Mouse (Mus musculus) MEL (cell line): Measurements from ENCODE around the gene Gba2. TPM values are rescaled to one million over a fixed set of nuclear protein-coding genes. Genes with fewer than 3 reads are reported as not detected.

Experiments
- DNase-seq: peaks from one replicate; pipeline ENCODE4 v3.0.0; 2011; ENCODE audit warnings: low read depth, low spot score
- H3K27ac ChIP-seq: 2 replicates; pipeline ENCODE4 v1.5.1; 2012; ENCODE audit warnings: low read depth, mild to moderate bottlenecking, control low read depth, low read length, moderate library complexity; ENCODE audit not compliant: control insufficient read depth
- H3K27me3 ChIP-seq, 2 experiments: fragments of 150-350 bp in 1 of 2; sonication (generic) in 1 of 2; 2 replicates each; pipeline ENCODE4 v1.6.1; 2012; ENCODE audit warnings: low read length in 2 of 2, mild to moderate bottlenecking in 2 of 2, improper control_type of control experiment in 1 of 2, moderate library complexity in 1 of 2; ENCODE audit not compliant: insufficient read depth in 2 of 2, control insufficient read depth in 1 of 2
- H3K36me3 ChIP-seq, 2 experiments: 2 replicates each; pipeline ENCODE4 v1.6.1; 2012 to 2014; ENCODE audit warnings: low read length in 2 of 2, improper control_type of control experiment in 1 of 2, inconsistent platforms in 1 of 2, mild to moderate bottlenecking in 1 of 2; ENCODE audit not compliant: insufficient read depth in 2 of 2, control insufficient read depth in 1 of 2
- H3K4me1 ChIP-seq, 2 experiments: fragments of 150-350 bp in 1 of 2; sonication (generic) in 1 of 2; 2 replicates each; pipeline ENCODE4 v1.6.1; 2012; ENCODE audit warnings: low read length in 2 of 2, improper control_type of control experiment in 1 of 2, mild to moderate bottlenecking in 1 of 2; ENCODE audit not compliant: insufficient read depth in 2 of 2, control insufficient read depth in 1 of 2
- H3K4me3 ChIP-seq, 2 experiments: fragments of 150-350 bp in 1 of 2; sonication (generic) in 1 of 2; 2 replicates each; pipeline ENCODE4 v1.5.1; 2012; ENCODE audit warnings: low read depth in 2 of 2, low read length in 2 of 2, mild to moderate bottlenecking in 2 of 2, moderate library complexity in 2 of 2, control low read depth in 1 of 2, improper control_type of control experiment in 1 of 2; ENCODE audit not compliant: control insufficient read depth in 1 of 2, insufficient read depth in 1 of 2
- H3K79me2 ChIP-seq: 2 replicates; pipeline ENCODE4 v1.6.1; 2012; ENCODE audit warnings: mild to moderate bottlenecking, low read length, moderate library complexity; ENCODE audit not compliant: control insufficient read depth, poor library complexity, insufficient read depth
- H3K9ac ChIP-seq: 2 replicates; pipeline ENCODE4 v1.6.1; 2012; ENCODE audit warnings: low read depth, mild to moderate bottlenecking, control low read depth, low read length, moderate library complexity; ENCODE audit not compliant: control insufficient read depth, poor library complexity, severe bottlenecking
- H3K9me3 ChIP-seq: fragments of 150-350 bp; sonication (generic); replicated peaks from 2 replicates; pipeline ENCODE4 v1.6.1; 2012; ENCODE audit warnings: mild to moderate bottlenecking, low read length, improper control_type of control experiment, moderate library complexity; ENCODE audit not compliant: insufficient read depth
- CHD1 ChIP-seq: IDR thresholded peaks from 2 replicates; pipeline ENCODE4 v1.6.1; 2012; ENCODE audit warnings: low read depth, mild to moderate bottlenecking, inconsistent platforms, low read length, improper control_type of control experiment
- CHD2 ChIP-seq: IDR thresholded peaks from 2 replicates; pipeline ENCODE4 v1.6.1; 2011; ENCODE audit warnings: low read length, improper control_type of control experiment
- CTCF ChIP-seq, 3 experiments: IDR thresholded peaks in 2 of 3; conservative IDR thresholded peaks in 1 of 3; 2 replicates each; pipeline ENCODE4 v1.5.1; 2011 to 2012; ENCODE audit warnings: low read length in 3 of 3, low read depth in 2 of 3, mild to moderate bottlenecking in 2 of 3, improper control_type of control experiment in 1 of 3, inconsistent platforms in 1 of 3, mixed read lengths in 1 of 3, moderate library complexity in 1 of 3; ENCODE audit not compliant: control insufficient read depth in 1 of 3, insufficient read depth in 1 of 3, poor library complexity in 1 of 3, severe bottlenecking in 1 of 3
- E2F4 ChIP-seq: IDR thresholded peaks from 2 replicates; pipeline ENCODE4 v1.6.1; 2011; ENCODE audit warnings: low read depth, low read length, improper control_type of control experiment, borderline replicate concordance
- EP300 ChIP-seq, 2 experiments: IDR thresholded peaks; 2 replicates each; pipeline ENCODE4 v1.6.1; 2011; ENCODE audit warnings: improper control_type of control experiment in 2 of 2, low read length in 2 of 2, low read depth in 1 of 2, mild to moderate bottlenecking in 1 of 2
- ETS1 ChIP-seq: IDR thresholded peaks from 2 replicates; pipeline ENCODE4 v1.6.1; 2012; ENCODE audit warnings: low read depth, mild to moderate bottlenecking, inconsistent platforms, low read length, improper control_type of control experiment, moderate library complexity
- GATA1 ChIP-seq: IDR thresholded peaks from 2 replicates; pipeline ENCODE4 v1.6.1; 2011; ENCODE audit warnings: low read depth, low read length, improper control_type of control experiment
- HCFC1 ChIP-seq: IDR thresholded peaks from 2 replicates; pipeline ENCODE4 v1.6.1; 2012; ENCODE audit warnings: low read depth, mild to moderate bottlenecking, inconsistent platforms, low read length, improper control_type of control experiment, moderate library complexity
- KAT2A ChIP-seq: conservative IDR thresholded peaks from 2 replicates; pipeline ENCODE4 v1.6.1; 2012; ENCODE audit warnings: low read depth, low read length, improper control_type of control experiment, inconsistent platforms
- MAFK ChIP-seq: IDR thresholded peaks from 2 replicates; pipeline ENCODE4 v1.6.1; 2011; ENCODE audit warnings: low read depth, mild to moderate bottlenecking, low read length, improper control_type of control experiment, borderline replicate concordance
- MAX ChIP-seq: IDR thresholded peaks from 2 replicates; pipeline ENCODE4 v1.6.1; 2011; ENCODE audit warnings: low read length, improper control_type of control experiment
- MAZ ChIP-seq: IDR thresholded peaks from 2 replicates; pipeline ENCODE4 v1.6.1; 2012; ENCODE audit warnings: low read depth, mild to moderate bottlenecking, inconsistent platforms, low read length, improper control_type of control experiment
- MEF2A ChIP-seq: IDR thresholded peaks from 2 replicates; pipeline ENCODE4 v1.6.1; 2014; ENCODE audit warnings: low read depth, mild to moderate bottlenecking, inconsistent platforms, low read length, improper control_type of control experiment; ENCODE audit not compliant: poor library complexity, insufficient replicate concordance, severe bottlenecking; ENCODE audit errors: extremely low read depth
- MXI1 ChIP-seq: IDR thresholded peaks from 2 replicates; pipeline ENCODE4 v1.6.1; 2011; ENCODE audit warnings: mild to moderate bottlenecking, low read depth, low read length, improper control_type of control experiment
- MYB ChIP-seq: IDR thresholded peaks from 2 replicates; pipeline ENCODE4 v1.6.1; 2011; ENCODE audit warnings: mild to moderate bottlenecking, low read depth, low read length, improper control_type of control experiment
- MYC ChIP-seq: IDR thresholded peaks from 2 replicates; pipeline ENCODE4 v1.6.1; 2011; ENCODE audit warnings: low read depth, mild to moderate bottlenecking, low read length, improper control_type of control experiment, moderate library complexity
- NELFE ChIP-seq: IDR thresholded peaks from 2 replicates; pipeline ENCODE4 v1.6.1; 2011; ENCODE audit warnings: low read depth, low read length, improper control_type of control experiment
- NRF1 ChIP-seq: IDR thresholded peaks from 2 replicates; pipeline ENCODE4 v1.6.1; 2014; ENCODE audit warnings: low read depth, mild to moderate bottlenecking, inconsistent platforms, low read length, improper control_type of control experiment, moderate library complexity; ENCODE audit not compliant: poor library complexity, insufficient read depth, severe bottlenecking
- POLR2A ChIP-seq, 2 experiments: IDR thresholded peaks; 2 replicates each; pipeline ENCODE4 v1.6.1; 2011 to 2012; ENCODE audit warnings: low read length in 2 of 2, mild to moderate bottlenecking in 2 of 2, control low read depth in 1 of 2, improper control_type of control experiment in 1 of 2, low read depth in 1 of 2, moderate library complexity in 1 of 2; ENCODE audit not compliant: control insufficient read depth in 1 of 2, insufficient read depth in 1 of 2, poor library complexity in 1 of 2
- POLR2AphosphoS2 ChIP-seq: IDR thresholded peaks from 2 replicates; pipeline ENCODE4 v1.6.1; 2011; ENCODE audit warnings: low read length, improper control_type of control experiment
- POLR2AphosphoS5 ChIP-seq: IDR thresholded peaks from 2 replicates; pipeline ENCODE4 v1.6.1; 2012; ENCODE audit warnings: low read depth, borderline replicate concordance, mild to moderate bottlenecking, inconsistent platforms, low read length, moderate library complexity, mixed read lengths
- RAD21 ChIP-seq: IDR thresholded peaks from 2 replicates; pipeline ENCODE4 v1.6.1; 2011; ENCODE audit warnings: mild to moderate bottlenecking, low read depth, low read length, improper control_type of control experiment
- RCOR1 ChIP-seq: IDR thresholded peaks from 2 replicates; pipeline ENCODE4 v1.6.1; 2012; ENCODE audit warnings: low read depth, mild to moderate bottlenecking, inconsistent platforms, low read length, improper control_type of control experiment
- SIN3A ChIP-seq: IDR thresholded peaks from 2 replicates; pipeline ENCODE4 v1.6.1; 2012; ENCODE audit warnings: low read length, improper control_type of control experiment, inconsistent platforms
- SMC3 ChIP-seq: IDR thresholded peaks from 2 replicates; pipeline ENCODE4 v1.6.1; 2011; ENCODE audit warnings: low read depth, low read length, improper control_type of control experiment
- TAL1 ChIP-seq: IDR thresholded peaks from 2 replicates; pipeline ENCODE4 v1.6.1; 2012; ENCODE audit warnings: mild to moderate bottlenecking, inconsistent platforms, low read length, moderate library complexity, mixed read lengths
- TBP ChIP-seq: IDR thresholded peaks from 2 replicates; pipeline ENCODE4 v1.8.0; 2011; ENCODE audit warnings: low read depth, low read length, improper control_type of control experiment
- TCF12 ChIP-seq: IDR thresholded peaks from 2 replicates; pipeline ENCODE4 v1.6.1; 2014; ENCODE audit warnings: low read depth, mild to moderate bottlenecking, inconsistent platforms, low read length, improper control_type of control experiment, moderate library complexity
- UBTF ChIP-seq: IDR thresholded peaks from 2 replicates; pipeline ENCODE4 v1.6.1; 2012; ENCODE audit warnings: low read depth, mild to moderate bottlenecking, inconsistent platforms, low read length, improper control_type of control experiment, moderate library complexity, borderline replicate concordance; ENCODE audit not compliant: insufficient read depth
- USF1 ChIP-seq: IDR thresholded peaks from 2 replicates; pipeline ENCODE4 v1.6.1; 2014; ENCODE audit warnings: low read depth, mild to moderate bottlenecking, inconsistent platforms, low read length, improper control_type of control experiment, moderate library complexity
- USF2 ChIP-seq, 2 experiments: IDR thresholded peaks; 2 replicates each; pipeline ENCODE4 v1.6.1; 2011 to 2012; ENCODE audit warnings: improper control_type of control experiment in 2 of 2, low read length in 2 of 2, borderline replicate concordance in 1 of 2, inconsistent platforms in 1 of 2, low read depth in 1 of 2, mild to moderate bottlenecking in 1 of 2; ENCODE audit not compliant: insufficient read depth in 1 of 2
- ZC3H11A ChIP-seq: IDR thresholded peaks from 2 replicates; pipeline ENCODE4 v1.6.1; 2012; ENCODE audit warnings: low read depth, mild to moderate bottlenecking, inconsistent platforms, low read length, improper control_type of control experiment
- ZKSCAN1 ChIP-seq: IDR thresholded peaks from 2 replicates; pipeline ENCODE4 v1.6.1; 2012; ENCODE audit warnings: low read depth, mild to moderate bottlenecking, inconsistent platforms, low read length, improper control_type of control experiment, moderate library complexity
- ZMIZ1 ChIP-seq: IDR thresholded peaks from 2 replicates; pipeline ENCODE4 v1.6.1; 2012; ENCODE audit warnings: low read depth, mild to moderate bottlenecking, inconsistent platforms, low read length, improper control_type of control experiment, moderate library complexity
- ZNF384 ChIP-seq: IDR thresholded peaks from 2 replicates; pipeline ENCODE4 v1.6.1; 2012; ENCODE audit warnings: low read depth, mild to moderate bottlenecking, inconsistent platforms, low read length, improper control_type of control experiment
- polyA plus RNA-seq, 2 experiments: library from polyadenylated mRNA; stranded (reverse) in 1 of 2; unstranded in 1 of 2; fragments of >175 nt in 1 of 2; fragments of >200 nt in 1 of 2; gene quantifications; 2 replicates each; pipeline versions ENCODE4 v1.2.1 to v1.2.4; 2012; ENCODE audit warnings: low replicate concordance in 2 of 2, low read depth in 1 of 2; ENCODE audit not compliant: insufficient read length in 2 of 2, insufficient read depth in 1 of 2, missing spikeins in 1 of 2
- total RNA-seq: library from RNA; depleted of rRNA; stranded (reverse); fragments of 300-350 nt; gene quantifications from 2 replicates; pipeline ENCODE4 v1.2.3, GENCODE M21; 2012; rRNA removed

The Gba2 gene
- total RNA-seq (5.7 and 6.2 TPM in 2 replicates), polyA plus RNA-seq (10 to 100 TPM in 1 of 2 experiments, not detected in 1; 24.9 TPM)

DNA sequence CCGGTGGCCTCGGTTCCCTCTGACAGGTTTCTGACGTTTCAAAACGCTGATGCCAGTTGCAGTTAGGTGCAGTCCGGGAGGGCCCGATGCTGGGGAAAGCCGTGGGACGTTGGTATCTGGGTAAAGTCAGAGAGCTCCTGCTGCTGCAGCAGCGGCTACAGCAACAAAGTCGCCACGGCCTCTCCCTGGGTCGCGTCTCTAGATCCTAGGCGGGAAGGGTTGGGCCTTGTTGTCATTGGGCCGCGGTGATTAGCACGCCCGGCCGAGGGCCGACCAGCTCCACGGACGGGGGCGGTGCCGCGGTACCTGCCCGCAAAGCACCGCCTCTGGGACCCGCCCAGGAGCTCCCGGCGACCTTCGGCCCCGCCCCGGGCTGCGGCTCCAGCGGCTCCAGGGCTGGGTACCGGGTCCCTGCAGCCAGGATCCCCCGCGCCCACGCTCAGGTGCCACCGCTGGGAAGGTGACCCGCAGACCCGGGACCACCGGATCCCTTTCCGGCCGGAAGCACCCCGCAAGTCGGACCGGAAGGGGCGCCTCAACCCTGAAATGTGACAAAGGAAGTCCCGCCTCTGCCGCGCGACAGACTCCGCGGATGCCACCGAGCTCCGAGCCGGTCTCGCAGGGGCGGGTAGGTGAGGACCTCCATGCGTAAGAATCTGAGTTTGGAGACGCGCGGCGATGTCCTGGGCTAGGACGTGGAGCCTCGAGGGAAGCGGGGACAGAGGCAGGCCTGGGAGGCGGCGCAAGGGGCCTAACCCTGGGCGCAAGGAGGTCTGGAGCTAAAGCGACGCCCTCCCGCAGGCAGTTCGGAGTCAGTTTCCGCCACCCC lies at the start of gene Gba2, which contains the start of gene Rgp1:
Gba2 (minus strand) TSS at position 498 of the 829 bp plus-strand sequence.
Rgp1 (plus strand) TSS at position 340 of the 829 bp plus-strand sequence.
- Histone ChIP-seq H3K27ac (peak within 1 kb of the TSS; percentile 66), H3K36me3 (peaks cover 0 to 3% of the 10 kb centered on the region in 2 experiments; a peak in 2 of 4 replicates), H3K79me2 (peaks cover 21% of the 10 kb centered on the region), H3K4me3 (peak within 1 kb of the TSS; percentile 93 to 95), H3K9ac (peak within 1 kb of the TSS; percentile 93), H3K4me1 (peaks cover 7 to 23% of the 10 kb centered on the region in 2 experiments), H3K9me3 (no peaks in the 10 kb centered on the region), H3K27me3 (no peaks in the 10 kb centered on the region)
- DNase-seq, result peak; percentile 92
- peak; percentile 73 for TF ChIP-seq SIN3A
- no peak for TF ChIP-seq CTCF (IDR thresholded peaks at IDR 0.05 in 2 of 3, conservative IDR thresholded peaks at IDR 0.05 in 1 of 3; ENCODE audit: control insufficient read depth in 1 of 3, insufficient read depth in 1 of 3, low read depth in 2 of 3, low read length in 3 of 3, poor library complexity in 1 of 3, severe bottlenecking in 1 of 3)
- TF ChIP-seq MYC, result no peak
- peak; percentile 86; the same call in 1 of the 2 replicates for TF ChIP-seq MXI1
- TF ChIP-seq MEF2A, result no peak
- TF ChIP-seq CHD1, result no peak
- TF ChIP-seq RCOR1, result no peak
- peak; percentile 65 to 82 for TF ChIP-seq POLR2A (IDR thresholded peaks at IDR 0.05; ENCODE audit: control insufficient read depth in 1 of 2, insufficient read depth in 1 of 2, low read depth in 1 of 2, low read length in 2 of 2, poor library complexity in 1 of 2)
- no peak for TF ChIP-seq E2F4
- TF ChIP-seq MAZ, result peak; percentile 25
- TF ChIP-seq RAD21, result no peak
- no peak for TF ChIP-seq SMC3
- TF ChIP-seq NELFE, result peak; percentile 72
- TF ChIP-seq MYB, result no peak
- 0 out of 2 replicates have a peak, but pooled peaks have one; percentile 4 for TF ChIP-seq USF1
- TF ChIP-seq HCFC1, result peak; percentile 84
- TF ChIP-seq UBTF, result no peak
- no peak for TF ChIP-seq CHD2
- TF ChIP-seq TCF12, result peak; percentile 56
- TF ChIP-seq POLR2AphosphoS5, result no peak
- TF ChIP-seq ZKSCAN1, result no peak
- TF ChIP-seq MAFK, result no peak
- peak; percentile 58; the same call in 1 of the 2 replicates for TF ChIP-seq POLR2AphosphoS2
- TF ChIP-seq NRF1, result no peak
- TF ChIP-seq ZNF384, result no peak
- TF ChIP-seq TAL1, result no peak
- TF ChIP-seq ETS1, result no peak
- TF ChIP-seq ZMIZ1, result 0 out of 2 replicates have a peak, but pooled peaks have one; percentile 42
- no peak for TF ChIP-seq GATA1
- no peak for TF ChIP-seq KAT2A
- peak; percentile 57; the same call in 1 of the 2 replicates for TF ChIP-seq TBP
- no peak; the same call in 1 of the 2 replicates for TF ChIP-seq MAX
- no peak for TF ChIP-seq ZC3H11A
- no peak for TF ChIP-seq USF2 (IDR thresholded peaks at IDR 0.05; ENCODE audit: borderline replicate concordance in 1 of 2, insufficient read depth in 1 of 2, low read depth in 1 of 2, low read length in 2 of 2)
- no peak for TF ChIP-seq EP300 (IDR thresholded peaks at IDR 0.05; ENCODE audit: low read depth in 1 of 2, low read length in 2 of 2)
